12 mouse cellular contexts compared by ENCODE assay signal in genomic region chr11:102665151-102665550, GRCm38 (mm10). TPM values are rescaled to one million over a fixed set of nuclear protein-coding genes. Genes with fewer than 3 reads are reported as not detected.
A peak's percentile ranks its signal among the peaks of the same experiment; 100 is the strongest.
DNase-seq lines count a peak whose midpoint lies in the region; ATAC-seq lines count a peak whose summit lies in the region.
"Had no signal": no experiment of that assay in that cellular context is flagged by ENCODE, and none has a peak within 500 bp of the region (broad histone marks: within the 10 kb centered on the region; RNA-seq: fewer than 3 reads in every experiment).

No protein-coding gene starts in this region.

- intact Hi-C loops in heart, postnatal 25 days (cut with DNase I) = no loop called here
- intact Hi-C loops in left cerebral cortex, postnatal 4 days (cut with DNase I) = no loop called here

- 0 out of 2 replicates have a peak, but pooled peaks cover 2% of the 10 kb centered on the region for H3K36me3 ChIP-seq in heart, embryonic 10.5 days
- H3K36me3 ChIP-seq in kidney, embryonic 16.5 days (ENCODE audit: insufficient read depth, low read length) = no peaks in the 10 kb centered on the region
- no peaks in the 10 kb centered on the region for H3K36me3 ChIP-seq in neural tube, embryonic 15.5 days

- 43% methylated on average over 30 of the region's 33 CpGs for WGBS in heart, embryonic 10.5 days
- 50% methylated on average over 31 of the region's 33 CpGs for WGBS in kidney, embryonic 16.5 days
- 58% methylated on average over 33 of the region's 33 CpGs for WGBS in neural tube, embryonic 15.5 days

- peak overlapping the region; percentile 10; the same call in 1 of the 2 replicates for H3K27ac ChIP-seq in heart, embryonic 10.5 days
- no peak overlapping the region for H3K27ac ChIP-seq in kidney, embryonic 16.5 days (ENCODE audit: low read length)
- H3K27ac ChIP-seq in neural tube, embryonic 15.5 days (replicated peaks) = no peak overlapping the region
- H3K27ac ChIP-seq: layer of hippocampus, adult 2 months had no signal

- H3K4me3 ChIP-seq in heart, embryonic 10.5 days = peak overlapping the region; percentile 42
- peak overlapping the region; percentile 8; the same call in 1 of the 2 replicates for H3K4me3 ChIP-seq in kidney, embryonic 16.5 days (ENCODE audit: low read length)
- peak overlapping the region; percentile 8 for H3K4me3 ChIP-seq in neural tube, embryonic 15.5 days (replicated peaks)
- H3K4me3 ChIP-seq: layer of hippocampus, adult 2 months had no signal

- H3K9ac ChIP-seq in kidney, embryonic 16.5 days (replicated peaks; ENCODE audit: low read length) = no peak overlapping the region
- no peak overlapping the region for H3K9ac ChIP-seq in neural tube, embryonic 15.5 days (replicated peaks)

- peaks cover 9% of the 10 kb centered on the region for H3K9me3 ChIP-seq in heart, embryonic 10.5 days
- H3K9me3 ChIP-seq in kidney, embryonic 16.5 days (ENCODE audit: low read length) = peaks cover 17% of the 10 kb centered on the region
- H3K9me3 ChIP-seq in neural tube, embryonic 15.5 days (replicated peaks) = no peaks in the 10 kb centered on the region

- H3K4me1 ChIP-seq in heart, embryonic 10.5 days = peaks cover 12% of the 10 kb centered on the region
- no peaks in the 10 kb centered on the region for H3K4me1 ChIP-seq in kidney, embryonic 16.5 days (ENCODE audit: insufficient read depth, low read length)
- H3K4me1 ChIP-seq in neural tube, embryonic 15.5 days = no peaks in the 10 kb centered on the region

- H3K4me2 ChIP-seq in kidney, embryonic 16.5 days (replicated peaks; ENCODE audit: low read depth, low read length) = no peak overlapping the region
- peak overlapping the region; percentile 37 for H3K4me2 ChIP-seq in neural tube, embryonic 15.5 days

- no peak for DNase-seq in heart, embryonic 10.5 days (ENCODE audit: low spot score)
- DNase-seq in heart, postnatal 25 days (ENCODE audit: low spot score) = no peak
- no peak for DNase-seq in kidney, postnatal 14 days
- DNase-seq in WW6 (ENCODE audit: low read depth, low spot score) = peak; percentile 74
- no peak for DNase-seq in left cerebral cortex, postnatal 4 days
- DNase-seq: cerebellum, postnatal 14 days had no signal

- peaks cover 44% of the 10 kb centered on the region for H3K27me3 ChIP-seq in heart, embryonic 10.5 days (ENCODE audit: insufficient read depth, poor library complexity, severe bottlenecking)
- H3K27me3 ChIP-seq in kidney, embryonic 16.5 days (ENCODE audit: insufficient read depth, low read length) = peaks cover 15% of the 10 kb centered on the region
- H3K27me3 ChIP-seq in neural tube, embryonic 15.5 days (replicated peaks) = peaks cover 20% of the 10 kb centered on the region

- ATAC-seq in kidney, embryonic 16.5 days (ENCODE audit: low FRiP score, low TSS enrichment) = no peak
- no peak for ATAC-seq in neural tube, embryonic 15.5 days (ENCODE audit: low FRiP score)
- no peak for ATAC-seq in monocyte, adult 5-6 weeks (replicated peaks; ENCODE audit: insufficient number of reproducible peaks, low FRiP score, low TSS enrichment, poor library complexity, severe bottlenecking)

RNA-seq across cellular contexts. Expression of gene Meioc, which starts 1.6 kb away (rescaled TPM):
- polyA plus RNA-seq in heart, embryonic 10.5 days (2016; fragmentation: Nextera tagmentation; extraction: Ambion mirVana) = 0.53 and 1.2 TPM in 2 replicates
- not detected for total RNA-seq in heart, postnatal 25 days (2021)
- 0.28 and 0.34 TPM in 2 replicates for polyA plus RNA-seq in kidney, embryonic 16.5 days (2015; fragmentation: Nextera tagmentation; extraction: Ambion mirVana)
- 0.19 and 0.27 TPM in 2 replicates for polyA plus RNA-seq in neural tube, embryonic 15.5 days (2015; fragmentation: Nextera tagmentation; extraction: Ambion mirVana)
- total RNA-seq in monocyte, adult 5-6 weeks (2017) = 0.21 TPM in 1 of 3 replicates, not detected in the others
- not detected for total RNA-seq in left cerebral cortex, postnatal 4 days (2021)
- total RNA-seq: layer of hippocampus, adult 2 months; liver, adult 2 months had no signal
- polyA plus RNA-seq: C2C12; liver, adult 2 months had no signal

RNA-seq across cellular contexts. Expression of gene Ccdc43, which starts 32.4 kb away (rescaled TPM):
- polyA plus RNA-seq in heart, embryonic 10.5 days (2016; fragmentation: Nextera tagmentation; extraction: Ambion mirVana) = 49.4 and 49.9 TPM in 2 replicates
- 10 to 100 TPM; 21.2 to 22.8 TPM for total RNA-seq in heart, postnatal 25 days (2021)
- polyA plus RNA-seq in kidney, embryonic 16.5 days (2015; fragmentation: Nextera tagmentation; extraction: Ambion mirVana) = 51.9 and 52.1 TPM in 2 replicates
- polyA plus RNA-seq in neural tube, embryonic 15.5 days (2015; fragmentation: Nextera tagmentation; extraction: Ambion mirVana) = 37.4 and 38.2 TPM in 2 replicates
- 26.8 to 44.5 TPM (median 32.6 TPM) in 3 replicates for total RNA-seq in monocyte, adult 5-6 weeks (2017)
- 10 to 100 TPM; 32.8 to 34.5 TPM for total RNA-seq in left cerebral cortex, postnatal 4 days (2021)
